Mouse (Mus musculus): Measurements from ENCODE around the gene Apol9b.
"Not testable (repeated sequence)": the region's sequence is repeated elsewhere in the genome, so short reads cannot be mapped to it uniquely, and the experiment has no call there.

The Apol9b gene

GRCm38 (mm10) chr15:77728739-77729138, at the start of gene Apol9b:
TSS of gene Apol9b (plus strand) at chr15:77729039.
- DNase-seq (ENCODE audit: low read depth), result not testable (repeated sequence)

- not testable (repeated sequence) for DNase-seq (ENCODE audit: low read depth)
Observed at GRCm38 (mm10) chr15:77683944-77684343, 44.9 kb upstream of the Apol9b start.

- DNase-seq (ENCODE audit: low read depth), result not testable (repeated sequence)
Observed at GRCm38 (mm10) chr15:77691532-77692311, 37.1 kb upstream of the Apol9b start.

- not testable (repeated sequence) for DNase-seq (ENCODE audit: low read depth)
Observed at GRCm38 (mm10) chr15:77694687-77695295, 34.0 kb upstream of the Apol9b start.

- not testable (repeated sequence) for DNase-seq (ENCODE audit: low read depth)
Observed at GRCm38 (mm10) chr15:77698656-77699055, 30.2 kb upstream of the Apol9b start, which contains the start of gene Apol7e. TSS of gene Apol7e (plus strand) at chr15:77698857.

GRCm38 (mm10) chr15:77705306-77705705, 23.5 kb upstream of the Apol9b start:
- not testable (repeated sequence) for DNase-seq (ENCODE audit: low read depth)

- DNase-seq (ENCODE audit: low read depth), result not testable (repeated sequence)
Observed at GRCm38 (mm10) chr15:77708936-77709335, 19.9 kb upstream of the Apol9b start.

GRCm38 (mm10) chr15:77718240-77718639, 10.6 kb upstream of the Apol9b start:
- DNase-seq (ENCODE audit: low read depth), result not testable (repeated sequence)

GRCm38 (mm10) chr15:77721509-77721908, 7.3 kb upstream of the Apol9b start:
- not testable (repeated sequence) for DNase-seq (ENCODE audit: low read depth)

GRCm38 (mm10) chr15:77724208-77724911, 4.5 kb upstream of the Apol9b start:
- DNase-seq (ENCODE audit: low read depth), result not testable (repeated sequence)

GRCm38 (mm10) chr15:77725393-77726020, 3.3 kb upstream of the Apol9b start:
- not testable (repeated sequence) for DNase-seq (ENCODE audit: low read depth)

- not testable (repeated sequence) for DNase-seq (ENCODE audit: low read depth)
Observed at GRCm38 (mm10) chr15:77727139-77727538, 1.7 kb upstream of the Apol9b start.

GRCm38 (mm10) chr15:77727745-77728144, 1.1 kb upstream of the Apol9b start:
- not testable (repeated sequence) for DNase-seq (ENCODE audit: low read depth)

GRCm38 (mm10) chr15:77731605-77732004, 2.8 kb downstream of the Apol9b start:
- DNase-seq (ENCODE audit: low read depth), result no peak

- DNase-seq (ENCODE audit: low read depth), result not testable (repeated sequence)
Observed at GRCm38 (mm10) chr15:77732851-77733250, 4.0 kb downstream of the Apol9b start.

GRCm38 (mm10) chr15:77733380-77733779, 4.5 kb downstream of the Apol9b start:
- DNase-seq (ENCODE audit: low read depth), result not testable (repeated sequence)

- not testable (repeated sequence) for DNase-seq (ENCODE audit: low read depth)
Observed at GRCm38 (mm10) chr15:77733903-77734302, 5.1 kb downstream of the Apol9b start.

- DNase-seq (ENCODE audit: low read depth), result no peak
Observed at GRCm38 (mm10) chr15:77740511-77741297, 11.9 kb downstream of the Apol9b start.

- not testable (repeated sequence) for DNase-seq (ENCODE audit: low read depth)
Observed at GRCm38 (mm10) chr15:77741556-77741955, 12.7 kb downstream of the Apol9b start.

- DNase-seq (ENCODE audit: low read depth), result no peak
Observed at GRCm38 (mm10) chr15:77744632-77745031, 15.8 kb downstream of the Apol9b start.

GRCm38 (mm10) chr15:77745081-77745480, 16.2 kb downstream of the Apol9b start:
- no peak for DNase-seq (ENCODE audit: low read depth)

All from c-Kit-positive CD71-negative TER-119-negative erythroid progenitor cells, embryonic 14.5 days (primary cell).